Mouse (Mus musculus) heart, postnatal 25 days (tissue): Measurements from ENCODE around the gene Uap1l1. TPM values are rescaled to one million over a fixed set of nuclear protein-coding genes. Genes with fewer than 3 reads are reported as not detected.
"Not testable (repeated sequence)": the region's sequence is repeated elsewhere in the genome, so short reads cannot be mapped to it uniquely, and the experiment has no call there.

Experiments used
- DNase-seq: peaks from one replicate; pipeline ENCODE4 v3.0.0; 2022; ENCODE audit warnings: low spot score
- intact Hi-C: fragments of 180-260 bp; cut with DNase I; formaldehyde crosslinking; loops from one replicate; pipeline ENCODE4 v1.15.1; 2025
- total RNA-seq, 2 experiments: library from RNA; stranded (reverse); gene quantifications; 2 replicates each; pipeline ENCODE4 v1.2.3; 2021

Uap1l1 gene
- total RNA-seq, result 1 to 10 TPM; 4.0 to 6.1 TPM

DNA sequence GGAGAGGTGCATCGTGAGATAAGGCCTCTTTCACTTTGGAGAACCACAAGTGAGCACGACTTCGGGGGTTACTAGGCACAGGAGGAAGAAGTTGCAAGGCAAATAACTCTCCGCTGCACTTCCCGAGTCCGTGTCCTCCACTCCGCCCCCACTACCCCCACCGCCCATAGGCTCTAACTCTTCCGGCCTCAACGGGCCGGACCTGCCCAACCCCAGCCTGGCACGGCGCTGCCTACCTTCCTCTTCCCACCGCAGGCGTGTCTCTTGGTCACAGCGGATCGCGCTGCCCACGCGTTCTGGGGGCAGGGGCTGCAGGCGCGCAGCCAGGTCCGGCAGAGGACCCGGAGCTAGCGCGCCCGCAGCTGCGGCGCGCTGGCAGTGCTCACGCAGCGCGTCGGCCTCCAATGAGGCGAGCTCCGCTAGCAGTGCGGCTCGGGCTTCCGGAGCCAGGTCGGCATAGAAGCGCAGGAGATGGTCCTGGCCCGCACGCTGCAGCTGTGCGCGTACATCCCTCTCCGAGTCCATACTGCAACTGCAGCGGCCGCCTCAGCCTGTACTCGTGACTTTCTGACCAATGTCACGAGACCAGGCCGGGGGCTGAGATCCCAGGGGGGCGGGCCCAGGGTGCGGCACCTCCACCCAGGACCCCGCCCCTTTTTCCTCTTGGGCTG, at the start of gene Uap1l1:
TSS of gene Uap1l1 (minus strand) at position 592 of the 671 bp plus-strand sequence.
- intact Hi-C loops, result no loop called here
- peak; percentile 74 for DNase-seq

DNA sequence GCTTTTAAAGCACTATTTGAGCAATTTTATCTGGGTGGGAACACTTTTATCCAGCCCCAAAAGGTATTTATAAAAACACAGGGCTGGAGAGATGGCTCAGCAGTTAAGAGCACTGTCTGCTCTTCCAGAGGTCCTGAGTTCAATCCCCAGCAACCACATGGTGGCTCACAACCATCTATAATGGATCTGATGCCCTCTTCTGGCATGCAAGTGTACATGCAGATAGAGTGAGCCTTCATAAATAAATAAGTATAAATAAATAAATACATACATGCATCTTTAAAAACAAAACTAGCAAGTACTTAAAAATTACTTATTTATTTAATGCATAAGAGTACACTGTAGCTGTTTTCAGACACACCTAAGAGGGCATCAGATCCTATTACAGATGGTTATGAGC, 48.0 kb upstream of the Uap1l1 start:
- intact Hi-C loops, DNase-seq: not testable (repeated sequence)

DNA sequence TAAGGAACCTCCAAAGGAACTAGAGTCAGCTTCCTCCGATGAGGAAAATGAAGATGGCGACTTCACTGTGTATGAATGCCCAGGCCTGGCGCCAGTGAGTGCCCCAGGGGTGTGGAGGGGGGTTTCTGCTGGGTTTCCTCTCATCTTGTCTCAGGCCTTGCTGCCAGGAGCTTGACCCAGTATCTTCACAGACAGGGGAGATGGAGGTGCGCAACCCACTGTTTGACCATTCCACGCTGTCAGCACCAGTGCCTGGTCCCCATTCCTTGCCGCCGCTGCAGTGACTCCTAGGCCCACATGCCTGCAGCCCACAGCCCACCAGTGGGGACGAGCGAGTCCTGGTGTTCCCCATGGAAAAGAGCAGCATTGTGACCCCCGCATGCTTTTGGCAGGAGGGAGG, 43.4 kb upstream of the Uap1l1 start:
- DNase-seq, result no peak
- intact Hi-C loops, result no loop called here

DNA sequence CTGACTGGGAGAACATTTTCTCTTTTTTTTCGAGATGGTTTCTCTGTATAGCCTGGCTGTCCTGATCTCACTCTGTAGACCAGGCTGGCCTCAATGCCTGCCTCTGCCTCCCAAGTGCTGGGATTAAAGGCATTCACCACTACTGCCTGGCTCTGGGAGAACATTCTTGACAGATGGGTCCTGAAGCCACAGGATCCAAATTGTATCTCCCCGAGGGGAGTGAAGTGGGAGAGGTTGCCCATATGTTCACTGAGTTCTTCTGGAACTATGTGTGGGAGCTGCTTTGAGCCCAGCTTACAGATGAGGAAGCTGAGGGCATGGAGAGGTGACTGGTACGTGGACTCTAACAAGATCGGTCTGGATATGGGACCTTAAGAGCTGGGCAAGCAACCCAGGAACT, 38.5 kb upstream of the Uap1l1 start:
- DNase-seq, result no peak
- intact Hi-C loops, result loop anchor here (2.0 kb wide), 1 partner anchor 27 kb away; no protein-coding TSS in a partner anchor

DNA sequence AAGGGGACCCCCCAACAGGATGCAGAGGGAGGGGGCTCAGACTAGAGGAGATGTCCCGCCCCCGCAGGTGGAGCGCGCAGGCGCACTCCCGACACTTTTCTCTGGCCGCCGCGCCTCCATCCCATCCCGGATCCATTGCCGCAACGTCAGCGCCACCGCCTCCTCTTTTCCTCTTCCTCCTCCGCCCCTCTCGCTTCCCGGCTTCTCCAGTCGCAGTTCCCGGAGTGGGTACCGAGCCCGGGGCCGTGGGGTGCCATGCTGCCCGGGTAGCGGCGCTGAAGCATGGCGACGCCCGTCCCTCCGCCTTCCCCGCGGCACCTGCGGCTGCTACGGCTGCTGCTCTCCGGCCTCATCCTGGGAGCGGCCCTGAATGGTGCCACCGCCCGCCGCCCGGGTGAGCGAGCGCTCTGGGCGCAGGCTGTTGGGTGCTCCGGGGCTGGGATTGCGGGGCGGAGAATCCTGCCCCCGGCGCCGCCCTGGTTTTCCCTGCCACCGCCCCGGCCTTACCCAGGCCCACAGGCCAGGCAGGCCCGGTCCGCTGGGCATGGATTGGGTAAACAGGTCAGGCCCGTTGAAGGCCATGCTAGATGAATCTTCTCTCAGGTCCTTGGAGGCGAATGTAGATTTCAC, 37.6 kb upstream of the Uap1l1 start:
- DNase-seq, result peak; percentile 68
- intact Hi-C loops, result loop anchor here (2.0 kb wide), 1 partner anchor 26 kb away; no protein-coding TSS in a partner anchor

DNA sequence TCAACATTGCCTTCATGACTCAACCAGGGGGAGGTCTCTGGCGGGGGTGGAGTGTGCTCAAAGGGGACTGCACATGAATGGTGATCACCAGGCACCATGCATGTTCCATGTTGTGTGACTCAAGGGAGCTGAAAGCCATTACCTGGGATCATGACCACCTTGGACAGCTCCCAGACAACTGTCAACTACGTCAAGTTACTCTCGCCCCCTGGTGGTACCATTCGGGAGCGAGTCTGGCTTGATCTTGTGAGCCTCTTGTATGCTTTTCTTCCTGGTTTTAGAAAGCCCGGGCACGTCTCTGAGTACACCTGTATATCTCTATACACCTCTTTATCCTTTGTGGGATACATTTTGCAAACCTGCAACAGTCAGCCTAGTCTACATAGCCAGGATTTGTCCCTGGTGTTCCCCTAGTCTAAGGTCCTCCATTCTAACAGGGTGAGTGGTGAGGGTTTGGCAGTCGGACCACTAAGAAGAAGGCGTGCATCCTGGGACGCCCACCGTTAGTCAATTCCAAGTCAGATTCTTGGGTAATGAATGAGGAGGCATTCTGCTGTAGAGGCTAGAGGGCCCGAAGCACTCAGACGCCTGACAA, 37.0 kb upstream of the Uap1l1 start:
- intact Hi-C loops, result loop anchor here (2.0 kb wide), 1 partner anchor 26 kb away; no protein-coding TSS in a partner anchor
- DNase-seq, result peak; percentile 16

DNA sequence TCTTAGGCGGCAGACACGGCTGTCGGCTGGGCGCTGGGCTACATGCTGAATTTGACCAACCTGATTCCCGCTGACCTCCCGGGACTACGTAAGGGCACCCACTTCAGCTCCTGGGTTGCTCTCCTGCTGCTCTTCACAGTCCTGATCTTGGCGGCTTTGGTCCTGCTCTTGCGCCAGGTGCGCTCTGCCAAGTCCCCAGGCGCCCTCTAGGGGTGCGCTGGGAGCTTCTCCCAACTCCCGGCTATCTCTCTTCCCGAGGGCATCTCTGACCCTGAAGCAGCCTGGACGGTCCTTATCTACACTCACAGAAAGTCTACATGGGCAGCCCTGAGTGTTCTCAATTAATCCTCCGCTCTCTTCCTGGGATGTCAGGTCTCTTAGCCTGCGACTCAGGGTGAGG, 35.3 kb upstream of the Uap1l1 start:
- DNase-seq, result peak; percentile 42
- intact Hi-C loops, result no loop called here

DNA sequence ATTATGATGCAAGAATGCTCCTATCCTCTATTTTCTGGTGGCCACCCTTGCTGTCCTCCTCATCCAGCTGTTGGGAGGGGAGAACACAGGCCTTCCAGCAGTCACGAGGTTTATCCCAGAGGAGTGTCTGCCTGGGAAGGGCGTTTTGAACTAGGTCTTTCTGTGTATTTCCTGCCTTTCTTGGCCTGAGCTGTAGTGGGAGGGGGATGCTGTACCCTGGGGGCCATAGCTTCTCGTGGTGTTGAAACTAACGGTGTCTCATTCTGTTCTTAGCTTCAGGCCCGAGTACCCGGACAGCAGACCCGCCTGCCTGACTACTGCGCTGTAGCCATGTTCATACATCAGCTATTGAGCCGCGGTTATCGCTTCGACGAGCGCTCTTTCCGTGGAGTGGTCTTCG, 34.8 kb upstream of the Uap1l1 start:
- DNase-seq, result peak; percentile 51
- intact Hi-C loops, result no loop called here

DNA sequence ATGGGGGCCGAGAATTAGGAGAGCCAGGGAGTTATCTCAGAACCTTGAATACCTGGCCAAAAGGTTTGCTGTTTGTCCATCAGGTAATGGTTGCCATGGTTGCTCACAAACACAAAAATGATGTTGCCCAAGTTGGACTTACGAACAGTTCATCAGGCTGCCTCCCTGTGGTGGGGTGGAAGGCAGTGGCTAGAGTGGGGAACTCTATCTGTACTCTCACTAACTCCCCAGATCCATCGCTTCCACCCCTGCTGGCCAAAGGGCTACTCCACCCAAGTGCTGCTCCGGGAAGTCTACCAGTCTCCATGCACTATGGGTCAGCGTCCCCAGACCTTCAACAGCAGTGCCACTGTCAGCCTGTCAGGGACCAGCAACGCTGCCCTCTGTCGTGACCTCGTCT, 33.6 kb upstream of the Uap1l1 start, which contains the start of gene Npdc1:
TSS of gene Npdc1 (plus strand) at position 301 of the 400 bp plus-strand sequence.
- intact Hi-C loops, result no loop called here
- DNase-seq, result no peak

DNA sequence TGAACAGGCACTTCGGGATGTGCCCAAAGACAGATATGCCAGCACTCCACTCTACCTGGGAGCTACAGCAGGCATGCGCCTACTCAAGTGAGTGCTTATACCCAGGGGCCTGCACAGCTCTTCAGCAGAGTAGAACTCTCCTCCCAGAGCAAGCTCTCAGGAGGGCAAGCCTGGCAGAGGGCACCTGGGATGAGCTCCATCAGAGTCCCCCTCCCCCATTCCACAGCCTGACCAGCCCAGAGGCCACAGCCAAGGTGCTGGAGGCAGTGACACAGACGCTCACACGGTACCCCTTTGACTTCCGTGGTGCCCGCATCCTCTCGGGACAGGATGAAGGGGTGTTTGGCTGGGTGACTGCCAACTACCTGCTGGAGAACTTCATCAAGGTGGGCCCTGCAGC, 32.6 kb upstream of the Uap1l1 start:
- intact Hi-C loops, result no loop called here

DNA sequence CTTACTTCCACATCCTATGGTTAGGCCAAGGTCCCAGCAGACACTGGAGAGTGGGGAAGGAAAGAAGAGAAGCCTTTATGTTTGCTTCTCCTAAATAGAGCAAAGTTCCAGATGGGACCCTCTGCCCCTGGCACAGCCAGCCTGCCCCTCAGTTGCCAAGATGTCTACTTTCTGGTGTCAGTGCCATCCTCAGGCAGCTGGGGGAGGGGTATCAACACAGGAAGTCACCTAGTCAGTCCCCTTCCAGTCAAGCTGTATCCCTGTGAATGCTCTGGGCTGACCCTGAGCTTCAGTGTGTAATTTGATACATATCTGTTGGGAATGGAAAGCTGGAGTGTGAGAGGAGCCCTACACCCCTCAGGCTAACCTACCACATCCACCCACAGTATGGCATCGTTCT, 31.5 kb upstream of the Uap1l1 start:
- intact Hi-C loops, result no loop called here
- no peak for DNase-seq

More for the DNA sequence above, 32.6 kb upstream of the Uap1l1 start:
- DNase-seq, result no peak

DNA sequence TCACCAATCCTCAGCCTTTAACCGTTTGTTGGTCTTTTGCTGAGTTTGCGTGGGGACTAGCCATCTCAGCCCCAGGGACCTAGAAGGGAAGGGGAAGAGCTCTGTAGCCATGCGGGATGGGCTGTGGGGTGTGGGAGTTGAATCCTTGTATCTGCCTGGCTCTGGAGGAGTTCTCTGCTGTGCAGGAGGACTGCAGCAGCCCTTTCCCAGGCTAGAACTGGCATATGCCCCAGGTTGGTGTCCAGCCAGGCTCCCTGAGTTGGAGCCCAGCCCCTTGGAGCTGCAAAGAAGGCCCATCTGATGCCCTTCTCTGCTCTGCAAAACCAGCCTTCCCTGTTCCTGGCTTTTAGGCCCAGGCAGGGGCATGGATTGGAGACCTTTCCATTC, 31.1 kb upstream of the Uap1l1 start:
- no peak for DNase-seq
- intact Hi-C loops, result no loop called here

DNA sequence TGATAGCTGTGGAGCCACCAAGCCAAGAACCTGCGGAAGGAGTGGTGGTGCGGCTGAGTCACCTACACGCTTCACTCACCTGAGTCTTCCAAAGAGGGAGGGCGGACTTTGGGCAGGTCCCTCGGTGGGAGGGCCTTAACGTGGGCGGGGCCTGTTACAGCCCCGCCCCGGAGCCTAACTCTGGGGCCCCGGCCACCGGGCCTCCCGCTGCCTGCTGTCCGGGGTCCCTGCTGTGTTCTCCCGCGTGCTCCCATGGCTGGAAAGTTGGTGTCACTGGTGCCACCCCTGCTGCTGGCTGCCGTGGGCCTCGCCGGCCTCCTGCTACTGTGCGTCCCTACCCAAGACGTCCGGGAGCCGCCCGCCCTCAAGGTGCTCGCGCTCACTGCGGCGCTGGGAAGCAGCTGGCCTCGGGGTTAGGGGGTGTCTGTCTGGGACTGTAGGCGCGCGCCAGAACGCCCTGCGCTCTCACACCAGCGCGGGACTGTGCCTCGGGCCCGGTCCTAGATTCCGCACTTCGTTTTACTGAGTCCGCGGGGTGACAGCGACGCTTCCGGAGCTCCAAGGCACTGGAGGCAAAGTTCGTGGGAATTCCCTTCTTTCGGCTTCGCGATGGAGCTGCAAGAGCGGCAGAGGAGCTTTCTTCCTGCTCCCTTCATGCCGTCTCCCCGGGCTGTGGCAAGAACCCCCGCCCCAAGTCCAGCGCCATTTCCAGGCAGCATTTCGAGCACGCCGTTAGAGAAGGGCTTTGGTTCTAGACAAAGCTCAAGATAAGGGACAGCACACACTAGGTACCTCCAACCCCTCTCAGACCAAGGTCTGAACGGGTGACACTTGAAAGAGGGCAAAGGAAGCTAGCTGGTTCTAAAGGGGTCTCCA, 30.5 kb upstream of the Uap1l1 start, which contains the start of gene Entpd2:
TSS of gene Entpd2 (plus strand) at position 154 of the 876 bp plus-strand sequence.
- DNase-seq, result no peak
- intact Hi-C loops, result loop anchor here (2.0 kb wide), 1 partner anchor 17 kb away; no protein-coding TSS in a partner anchor

DNA sequence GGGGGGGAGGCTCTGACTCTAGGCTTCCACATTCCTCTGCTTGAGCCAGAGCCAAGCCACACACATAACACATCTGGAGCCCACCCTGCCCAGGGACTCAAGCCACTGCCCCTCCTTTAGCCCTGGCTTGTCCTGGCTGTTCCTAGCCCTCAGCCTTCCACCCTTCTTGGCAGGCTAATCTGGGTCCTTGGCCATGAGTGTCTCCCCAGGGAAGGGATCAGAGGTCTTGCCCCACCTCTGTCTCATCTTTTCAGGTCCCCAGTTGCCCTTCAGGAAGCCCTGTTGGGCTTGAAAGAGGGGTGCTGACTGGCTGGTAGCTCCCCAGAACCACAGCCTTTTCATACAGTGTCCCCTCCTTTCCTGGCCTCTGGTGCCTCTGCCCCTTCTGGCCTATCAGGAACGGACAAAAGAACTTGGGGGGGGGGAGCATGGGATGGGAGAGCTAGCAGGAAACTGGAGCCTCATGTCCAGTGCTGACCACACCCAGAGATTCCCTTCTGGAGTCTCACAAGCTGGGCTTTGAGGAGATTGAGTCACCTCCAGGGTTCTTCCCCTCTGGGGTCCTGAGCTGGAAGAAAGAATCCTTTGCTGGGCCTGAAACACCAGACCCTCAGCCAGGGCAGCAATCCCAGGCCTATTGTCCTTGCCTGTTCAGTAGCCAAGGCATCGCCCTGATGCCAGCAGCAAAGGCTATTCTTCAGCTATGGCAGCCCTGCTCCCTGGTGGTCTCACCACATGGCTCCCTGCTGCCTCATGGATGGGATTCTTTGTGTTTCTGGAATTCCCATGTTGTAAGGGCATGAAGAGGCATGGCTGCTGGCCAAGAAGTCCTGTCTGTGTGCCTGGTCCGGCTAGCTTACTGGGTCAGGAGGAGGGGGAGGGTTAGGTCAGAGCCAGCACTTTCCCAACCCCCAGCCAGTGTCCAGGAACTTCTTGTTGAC, 29.1 kb upstream of the Uap1l1 start:
- DNase-seq, result peak; percentile 61
- intact Hi-C loops, result loop anchor here (2.0 kb wide), 1 partner anchor 16 kb away; no protein-coding TSS in a partner anchor

DNA sequence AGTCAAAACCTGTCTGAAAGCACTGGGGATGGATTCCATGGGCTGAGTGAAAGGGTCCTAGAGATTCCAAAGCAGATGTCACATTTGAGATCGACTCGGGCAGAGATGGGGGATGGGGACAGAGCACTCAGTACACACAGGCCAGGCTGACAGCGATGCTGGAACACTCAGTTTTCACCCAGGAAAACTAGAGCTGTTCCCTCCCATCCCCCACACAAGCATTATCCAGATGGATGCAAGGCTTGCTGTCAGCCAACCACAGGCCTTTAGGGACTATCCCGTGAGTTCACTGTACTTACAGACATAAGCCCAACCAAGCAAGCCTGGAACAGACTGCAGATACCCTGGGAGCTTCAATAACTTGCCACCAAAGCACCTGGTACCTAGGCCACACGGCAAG, 25.8 kb upstream of the Uap1l1 start:
- intact Hi-C loops, result no loop called here
- no peak for DNase-seq

DNA sequence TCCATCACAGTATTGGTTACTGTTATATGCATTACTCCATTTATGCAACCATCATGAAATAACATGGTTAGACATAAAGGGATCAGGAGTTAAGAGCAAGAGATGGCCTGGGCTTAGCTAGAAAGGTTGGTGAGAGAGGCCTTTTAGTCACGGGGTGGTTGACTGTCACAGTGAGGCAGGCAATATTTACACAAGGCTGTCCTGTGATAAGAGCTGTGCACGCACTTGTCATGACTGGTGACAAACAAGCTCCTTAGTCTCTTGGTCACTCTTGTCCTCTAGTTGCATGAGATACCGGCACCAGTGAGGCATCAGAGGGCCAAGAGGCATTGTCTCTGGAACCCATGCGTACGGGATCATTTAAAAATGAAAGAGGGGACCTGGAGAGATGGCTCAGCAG, 19.0 kb upstream of the Uap1l1 start:
- no peak for DNase-seq
- intact Hi-C loops, result no loop called here

DNA sequence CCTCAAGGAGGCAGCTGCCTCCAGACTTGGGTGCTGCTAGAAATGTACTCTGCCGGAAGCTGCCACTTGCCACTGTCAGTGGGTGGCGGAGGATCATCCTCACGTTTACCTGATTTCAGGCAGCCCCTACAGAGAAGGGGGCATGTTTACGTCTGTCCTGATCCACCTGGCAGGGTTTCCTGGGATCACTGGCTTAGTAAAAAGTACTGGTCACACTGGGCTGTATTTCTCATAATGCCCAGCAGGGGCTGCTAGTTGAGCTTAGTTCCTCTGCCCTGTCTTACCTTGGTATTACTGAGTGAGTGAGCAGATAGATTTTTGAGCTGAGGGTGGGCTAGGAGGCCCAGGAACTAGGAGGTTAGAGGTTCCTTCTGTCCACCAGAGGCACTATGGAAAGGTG, 11.1 kb upstream of the Uap1l1 start:
- no peak for DNase-seq
- intact Hi-C loops, result loop anchor here (1.0 to 5.0 kb wide), 3 partner anchors 26 to 106 kb away; no protein-coding TSS in a partner anchor

DNA sequence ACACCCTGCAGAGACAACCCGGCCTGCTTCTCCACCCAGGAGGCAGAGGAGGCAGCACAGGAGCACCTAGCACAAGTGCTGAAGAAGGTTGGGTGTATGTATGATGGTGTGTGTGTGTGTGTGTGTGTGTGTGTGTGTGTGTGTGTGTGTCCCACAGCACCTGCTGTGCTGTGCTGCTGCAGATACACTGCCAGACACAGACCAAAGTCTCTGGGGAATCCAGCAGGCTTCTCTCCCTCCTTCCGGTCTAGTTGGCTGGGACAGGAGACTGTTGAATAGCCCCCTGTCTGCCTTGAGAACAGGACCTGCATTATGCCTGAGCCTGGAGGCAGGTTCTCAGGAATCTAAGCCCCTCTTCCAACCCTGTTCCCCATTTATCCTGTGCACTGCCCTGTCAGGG, 7.9 kb upstream of the Uap1l1 start:
- no peak for DNase-seq
- intact Hi-C loops, result no loop called here
